Mouse (Mus musculus): ENCODE data around the gene Tgif2lx2. TPM values are rescaled to one million over a fixed set of nuclear protein-coding genes. Genes with fewer than 3 reads are reported as not detected.
"Not testable (repeated sequence)": the region's sequence is repeated elsewhere in the genome, so short reads cannot be mapped to it uniquely, and the experiment has no call there.

Tgif2lx2 gene
- polyA plus RNA-seq (2012; rRNA removed): 22.5 and 24.7 TPM in 2 replicates

DNA sequence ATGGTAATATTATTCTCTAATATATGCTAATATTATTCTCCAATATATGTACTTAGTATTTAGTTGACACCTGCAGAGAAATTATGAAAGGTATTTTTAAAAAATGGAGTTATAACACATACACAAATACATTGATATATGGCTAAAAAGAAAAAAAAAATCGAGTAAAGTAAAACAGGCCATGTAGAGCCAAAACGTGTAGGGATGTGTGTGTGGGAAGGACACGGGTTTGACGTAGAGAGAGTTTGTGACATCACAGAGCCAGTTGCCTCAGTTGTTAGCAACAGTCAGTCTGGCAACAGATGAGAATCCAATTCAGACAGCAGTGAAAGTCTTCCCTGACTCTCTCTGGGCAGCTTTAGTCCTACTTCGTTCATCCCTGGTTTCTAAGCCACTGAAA lies at the start of gene Tgif2lx2:
Gene Tgif2lx2, plus strand, starts transcription at position 301 of the 400 bp plus-strand sequence.
- H3K27me3 ChIP-seq (ENCODE audit: control insufficient read depth, insufficient read depth, low read length): not testable (repeated sequence)

More for the DNA sequence above, at the start of gene Tgif2lx2:
- not testable (repeated sequence) for H3K36me3 ChIP-seq (ENCODE audit: control insufficient read depth, insufficient read depth, low read length); H3K4me3 ChIP-seq (ENCODE audit: control insufficient read depth, low read depth, low read length); H3K27ac ChIP-seq (ENCODE audit: control insufficient read depth, insufficient read depth, low read depth, low read length); H3K4me1 ChIP-seq (ENCODE audit: control insufficient read depth, insufficient read depth, low read length)

Other genes with a start within 250 kb of the Tgif2lx2 start
- 14.5 and 19.8 TPM in 2 replicates for gene Tgif2lx1, start 53.5 kb downstream of the Tgif2lx2 start, polyA plus RNA-seq (2012; rRNA removed)

All from testis, adult 2 months (tissue).